8 mouse cellular contexts compared by ENCODE assay signal in the genomic region with DNA sequence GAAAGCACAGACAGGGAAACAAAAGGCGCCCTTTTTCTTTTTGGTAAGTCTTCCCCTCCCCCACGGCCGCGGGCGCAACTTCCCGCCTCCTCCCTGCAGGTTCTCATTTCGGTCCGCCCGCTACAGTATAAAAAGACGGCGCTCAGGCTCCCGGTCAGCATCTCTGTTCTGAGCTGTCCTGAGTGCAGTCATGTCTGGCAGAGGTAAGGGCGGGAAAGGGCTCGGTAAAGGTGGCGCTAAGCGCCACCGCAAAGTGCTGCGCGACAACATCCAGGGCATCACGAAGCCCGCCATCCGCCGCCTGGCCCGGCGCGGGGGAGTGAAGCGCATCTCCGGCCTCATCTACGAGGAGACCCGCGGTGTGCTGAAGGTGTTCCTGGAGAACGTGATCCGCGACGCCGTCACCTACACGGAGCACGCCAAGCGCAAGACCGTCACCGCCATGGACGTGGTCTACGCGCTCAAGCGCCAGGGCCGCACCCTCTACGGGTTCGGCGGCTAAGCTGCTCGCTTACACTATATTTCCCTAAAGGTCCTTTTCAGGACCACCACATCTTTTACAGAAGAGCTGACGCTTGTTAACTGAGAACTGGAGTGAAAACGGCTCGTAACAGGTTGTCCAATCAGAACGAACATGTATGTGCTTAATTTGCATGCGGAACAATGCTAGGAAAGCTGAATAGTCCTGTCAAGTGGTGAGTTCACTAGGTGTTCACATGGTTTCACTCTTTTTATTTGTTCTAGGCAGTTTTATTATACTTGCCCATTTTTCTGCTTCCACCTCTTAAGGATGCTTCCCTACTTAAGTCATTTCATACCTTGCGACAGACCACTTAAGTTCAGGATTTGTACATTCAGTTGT. TPM values are rescaled to one million over a fixed set of nuclear protein-coding genes. Genes with fewer than 3 reads are reported as not detected.
A peak's percentile ranks its signal among the peaks of the same experiment; 100 is the strongest.
DNase-seq lines count a peak whose midpoint lies in the region; ATAC-seq and TF ChIP-seq lines count a peak whose summit lies in the region.
"Not testable (repeated sequence)": the region's sequence is repeated elsewhere in the genome, so short reads cannot be mapped to it uniquely, and the experiment has no call there.

A gene (plus strand): TSS at position 159 of the 862 bp plus-strand sequence.

- TF ChIP-seq POLR2A in ES-Bruce4 (IDR thresholded peaks at IDR 0.05; ENCODE audit: insufficient read depth, low read length) = peak; percentile 91
- TF ChIP-seq POLR2A in lung, adult 2 months (IDR thresholded peaks at IDR 0.05; ENCODE audit: borderline replicate concordance, extremely low read depth, low read depth, low read length) = peak; percentile 74; the same call in 1 of the 2 replicates

- H3K36me3 ChIP-seq in ES-Bruce4 (ENCODE audit: control insufficient read depth, insufficient read depth, low read length, poor library complexity, severe bottlenecking); forebrain, embryonic 13.5 days (ENCODE audit: poor library complexity, severe bottlenecking); neural tube, embryonic 15.5 days: not testable (repeated sequence)

- peak within 1 kb of the TSS; percentile 70 for H3K4me2 ChIP-seq in forebrain, embryonic 13.5 days
- peak within 1 kb of the TSS; percentile 80 for H3K4me2 ChIP-seq in neural tube, embryonic 15.5 days

- not testable (repeated sequence) for TF ChIP-seq CTCF in ES-Bruce4 (IDR thresholded peaks at IDR 0.05; ENCODE audit: low read depth, low read length); lung, adult 2 months (IDR thresholded peaks at IDR 0.05; ENCODE audit: insufficient read depth, low read length)

- H3K4me3 ChIP-seq in ES-Bruce4 (ENCODE audit: low read depth, low read length) = peak within 1 kb of the TSS; percentile 59
- peak within 1 kb of the TSS; percentile 54 for H3K4me3 ChIP-seq in forebrain, embryonic 13.5 days
- H3K4me3 ChIP-seq in lung, adult 2 months (replicated peaks; ENCODE audit: extremely low read depth, low read depth, low read length) = peak within 1 kb of the TSS; percentile 57
- peak within 1 kb of the TSS; percentile 43 for H3K4me3 ChIP-seq in neural tube, embryonic 15.5 days (replicated peaks)

- H3K27ac ChIP-seq in ES-Bruce4 (ENCODE audit: insufficient read depth, low read length) = peak within 1 kb of the TSS; percentile 87
- peak within 1 kb of the TSS; percentile 99 for H3K27ac ChIP-seq in forebrain, embryonic 13.5 days
- H3K27ac ChIP-seq in neural tube, embryonic 15.5 days (replicated peaks) = peak within 1 kb of the TSS; percentile 96

- TF ChIP-seq EP300 in ES-Bruce4 (IDR thresholded peaks at IDR 0.05; ENCODE audit: insufficient read depth, low read depth, low read length) = peak; percentile 82; the same call in 1 of the 2 replicates

- WGBS in forebrain, embryonic 13.5 days = under 1% methylated on average over 49 of the region's 56 CpGs
- under 1% methylated on average over 48 of the region's 56 CpGs for WGBS in lung, adult 2 months
- under 1% methylated on average over 46 of the region's 56 CpGs for WGBS in neural tube, embryonic 15.5 days

- DNase-seq in heart, postnatal 25 days (ENCODE audit: low spot score) = peak; percentile 44
- peak; percentile 67 to 82 for DNase-seq in layer of hippocampus, adult 18-20 months (ENCODE audit: low spot score in 2 of 2)
- DNase-seq in lung, adult 2 months = peak; percentile 56
- peak; percentile 91 for DNase-seq in testis, postnatal 14 days (ENCODE audit: low spot score)

- not testable (repeated sequence) for H3K27me3 ChIP-seq in ES-Bruce4 (ENCODE audit: control insufficient read depth, insufficient read depth, low read length, poor library complexity, severe bottlenecking); forebrain, embryonic 13.5 days; neural tube, embryonic 15.5 days (replicated peaks)

- H3K4me1 ChIP-seq in ES-Bruce4 (ENCODE audit: control insufficient read depth, insufficient read depth, low read length); lung, adult 2 months (ENCODE audit: control insufficient read depth, insufficient read depth, low read length): not testable (repeated sequence)
- peaks cover 12% of the 10 kb centered on the region for H3K4me1 ChIP-seq in forebrain, embryonic 13.5 days
- peaks cover 19% of the 10 kb centered on the region for H3K4me1 ChIP-seq in neural tube, embryonic 15.5 days

- intact Hi-C loops in heart, postnatal 25 days (cut with DNase I) = loop anchor here (1.0 to 2.0 kb wide), 2 partner anchors 16 to 21 kb away; a partner anchor contains a TSS

- not testable (repeated sequence) for H3K9me3 ChIP-seq in ES-Bruce4 (replicated peaks; ENCODE audit: control insufficient read depth, insufficient read depth, low read length, poor library complexity, severe bottlenecking); forebrain, embryonic 13.5 days (replicated peaks); neural tube, embryonic 15.5 days (replicated peaks)

- H3K9ac ChIP-seq in ES-Bruce4 (ENCODE audit: low read depth, poor library complexity, severe bottlenecking) = peak within 1 kb of the TSS; percentile 64
- peak within 1 kb of the TSS; percentile 79 for H3K9ac ChIP-seq in forebrain, embryonic 13.5 days
- H3K9ac ChIP-seq in neural tube, embryonic 15.5 days (replicated peaks) = peak within 1 kb of the TSS; percentile 67

- peak; percentile 91 for ATAC-seq in cerebellum, adult (ENCODE audit: insufficient number of reproducible peaks, low FRiP score, low TSS enrichment)
- peak; percentile 92 for ATAC-seq in forebrain, embryonic 13.5 days
- ATAC-seq in neural tube, embryonic 15.5 days (ENCODE audit: low FRiP score) = peak; percentile 93

RNA-seq across cellular contexts. Expression of the gene that starts here (rescaled TPM):
- polyA plus RNA-seq in ES-Bruce4 (2011; ENCODE audit: insufficient read depth, insufficient read length, low read depth, missing spikeins) = 8.2 and 13.4 TPM in 2 replicates
- polyA plus RNA-seq in forebrain, embryonic 13.5 days (2015; fragmentation: Nextera tagmentation; extraction: Ambion mirVana) = 1.3 and 1.9 TPM in 2 replicates
- total RNA-seq in heart, postnatal 25 days (2021) = 1 to 10 TPM; 4.2 to 6.9 TPM
- total RNA-seq in layer of hippocampus, adult 18-20 months (2021) = 10 to 100 TPM; 14.8 to 23.1 TPM
- 1.3 and 1.4 TPM in 2 replicates for polyA plus RNA-seq in lung, adult 2 months (2012; rRNA removed)
- polyA plus RNA-seq in neural tube, embryonic 15.5 days (2015; fragmentation: Nextera tagmentation; extraction: Ambion mirVana) = 0.45 and 0.56 TPM in 2 replicates

Comparison
In these comparisons a context has a peak if more than half of its experiments do, and no peak if none do; other contexts are left out.
1. Peak in every context shown above with its lines: DNase-seq, ATAC-seq, H3K4me3 ChIP-seq and H3K27ac ChIP-seq.
2. Peak in ATAC-seq, H3K4me3 ChIP-seq, H3K27ac ChIP-seq, H3K9ac ChIP-seq and H3K4me2 ChIP-seq in neural tube, embryonic 15.5 days; RNA of the gene not detected or under 1 TPM.